Mouse (Mus musculus): ENCODE data around the gene Rabepk. TPM values are rescaled to one million over a fixed set of nuclear protein-coding genes. Genes with fewer than 3 reads are reported as not detected.

Rabepk gene
- polyA plus RNA-seq, 1 experiment = 43.2 TPM

DNA sequence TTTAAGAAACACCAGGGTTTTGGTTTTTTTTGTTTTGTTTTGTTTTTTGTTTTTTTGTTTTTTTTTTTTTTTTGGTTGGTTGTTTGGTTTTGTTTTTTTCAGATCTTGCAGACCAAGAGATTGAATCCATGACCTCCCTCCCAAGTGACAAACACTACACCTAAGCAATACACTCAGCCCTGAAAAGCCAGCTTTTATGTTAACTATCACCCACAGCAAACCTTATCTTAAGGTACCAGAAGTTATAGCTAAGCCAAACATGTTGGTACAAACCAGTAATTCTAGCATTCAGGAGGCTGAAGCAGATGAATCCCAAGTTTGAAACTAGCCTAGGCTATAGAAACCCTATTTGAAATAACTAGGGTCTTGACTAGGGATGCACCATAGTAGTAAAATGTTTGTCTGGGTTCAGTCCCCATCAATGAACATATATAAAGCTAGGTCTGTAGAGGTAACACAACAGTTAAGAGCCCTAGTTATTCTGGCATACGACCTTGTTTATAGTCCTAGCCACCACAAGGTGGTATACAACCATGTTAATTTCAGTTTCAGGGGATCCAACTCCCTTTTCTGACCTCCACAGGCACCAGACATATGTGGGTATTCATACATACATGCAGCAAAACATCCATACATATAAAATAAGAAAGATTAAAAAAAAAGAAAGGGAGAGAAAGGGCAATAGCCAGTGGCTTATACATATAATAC lies 59.9 kb downstream of the Rabepk start:
- no peak overlapping the region for H3K27ac ChIP-seq (ENCODE audit: insufficient read depth, low read length)
- no peak for DNase-seq
- TF ChIP-seq POLR2A (IDR thresholded peaks at IDR 0.05; ENCODE audit: borderline replicate concordance, insufficient read depth, low read length) (no peak), CTCF (IDR thresholded peaks at IDR 0.05; ENCODE audit: borderline replicate concordance, insufficient read depth, low read depth, low read length) (no peak)
- 80% methylated on average over 1 of the region's 1 CpGs for WGBS
- H3K4me3 ChIP-seq (replicated peaks; ENCODE audit: insufficient read depth, low read depth, low read length) = no peak overlapping the region
- H3K4me1 ChIP-seq (ENCODE audit: control insufficient read depth, insufficient read depth, low read length) = no peaks in the 10 kb centered on the region; the same call in 1 of the 2 replicates
- H3K27me3 ChIP-seq (ENCODE audit: control insufficient read depth, insufficient read depth, low read length) = no peaks in the 10 kb centered on the region

DNA sequence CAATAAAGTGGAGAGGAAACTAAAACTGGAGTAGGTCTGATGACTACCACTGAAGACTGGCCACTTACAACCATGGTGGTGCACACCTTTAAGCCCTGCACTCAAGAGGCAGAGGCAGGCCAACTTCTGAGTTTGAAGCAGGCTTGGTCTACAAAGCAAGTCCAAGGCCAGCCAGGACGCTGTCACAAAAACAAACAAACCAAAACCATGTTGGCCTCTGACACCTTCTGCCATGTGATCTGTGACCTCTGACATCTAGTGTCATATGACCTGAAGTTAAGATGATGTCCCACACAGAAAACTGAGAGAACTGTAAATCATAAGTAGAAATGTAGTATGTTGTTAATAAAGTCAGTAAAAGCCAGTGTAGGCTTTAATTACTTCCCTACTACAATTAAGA lies 61.8 kb downstream of the Rabepk start:
- no peaks in the 10 kb centered on the region; the same call in 1 of the 2 replicates for H3K4me1 ChIP-seq (ENCODE audit: control insufficient read depth, insufficient read depth, low read length)
- 76% methylated on average over 1 of the region's 1 CpGs for WGBS

GRCm38 (mm10) chr2:34736626-34737025 lies 63.1 kb downstream of the Rabepk start:
- TF ChIP-seq CTCF (IDR thresholded peaks at IDR 0.05; ENCODE audit: borderline replicate concordance, insufficient read depth, low read depth, low read length) (no peak), POLR2A (IDR thresholded peaks at IDR 0.05; ENCODE audit: borderline replicate concordance, insufficient read depth, low read length) (no peak)
- WGBS = 73% methylated on average over 1 of the region's 1 CpGs
- Histone ChIP-seq H3K27ac (ENCODE audit: insufficient read depth, low read length) (no peak overlapping the region), H3K4me1 (ENCODE audit: control insufficient read depth, insufficient read depth, low read length) (no peaks in the 10 kb centered on the region), H3K27me3 (ENCODE audit: control insufficient read depth, insufficient read depth, low read length) (no peaks in the 10 kb centered on the region), H3K4me3 (replicated peaks; ENCODE audit: insufficient read depth, low read depth, low read length) (no peak overlapping the region)
- DNase-seq = no peak

More for the DNA sequence above, 61.8 kb downstream of the Rabepk start:
- Histone ChIP-seq H3K27me3 (ENCODE audit: control insufficient read depth, insufficient read depth, low read length) (no peaks in the 10 kb centered on the region), H3K27ac (ENCODE audit: insufficient read depth, low read length) (no peak overlapping the region), H3K4me3 (replicated peaks; ENCODE audit: insufficient read depth, low read depth, low read length) (no peak overlapping the region)
- no peak for DNase-seq
- TF ChIP-seq POLR2A (IDR thresholded peaks at IDR 0.05; ENCODE audit: borderline replicate concordance, insufficient read depth, low read length) (no peak), CTCF (IDR thresholded peaks at IDR 0.05; ENCODE audit: borderline replicate concordance, insufficient read depth, low read depth, low read length) (no peak)

Other genes starting within 250 kb of the Rabepk start
- gene Gapvd1, start 44.7 kb downstream of the Rabepk start, polyA plus RNA-seq (2012; rRNA removed) = 49.4 and 52.8 TPM in 2 replicates
- 226 and 249 TPM in 2 replicates for gene Hspa5, start 27.9 kb downstream of the Rabepk start, polyA plus RNA-seq (2012; rRNA removed)
- 71.4 and 77.5 TPM in 2 replicates for gene Fbxw2, start 26.4 kb upstream of the Rabepk start, polyA plus RNA-seq (2012; rRNA removed)
- not detected in 2 replicates for gene Gm34653, start 33.1 kb upstream of the Rabepk start, polyA plus RNA-seq (2012; rRNA removed)
- gene Cutal, start 74.5 kb upstream of the Rabepk start, polyA plus RNA-seq (2012; rRNA removed) = 0.88 and 0.89 TPM in 2 replicates
- 47.9 and 52.9 TPM in 2 replicates for gene Psmd5, start 75.1 kb upstream of the Rabepk start, polyA plus RNA-seq (2012; rRNA removed)
- gene Phf19, start 114.1 kb upstream of the Rabepk start, polyA plus RNA-seq (2012; rRNA removed) = 1.7 and 2.2 TPM in 2 replicates
- 8.4 and 9.1 TPM in 2 replicates for gene Traf1, start 161.9 kb upstream of the Rabepk start, polyA plus RNA-seq (2012; rRNA removed)